Mouse (Mus musculus) monocyte, adult 5-6 weeks (primary cell): ENCODE data around the gene Tmem52b. TPM values are rescaled to one million over a fixed set of nuclear protein-coding genes. Genes with fewer than 3 reads are reported as not detected.
A peak's percentile ranks its signal among the peaks of the same experiment; 100 is the strongest.

Experiments
- ATAC-seq: fragments of 153-309, 156-312 bp; replicated peaks from 2 replicates; pipeline ENCODE4 v1.8.0; 2017; ENCODE audit warnings: mild to moderate bottlenecking; ENCODE audit not compliant: low TSS enrichment, insufficient number of reproducible peaks, severe bottlenecking, poor library complexity, low FRiP score
- total RNA-seq: library from RNA; stranded (forward); fragments of 200-1000, 200-491, 200-594 nt; gene quantifications from 3 replicates; pipeline ENCODE4 v1.2.3, GENCODE M21; 2017

Gene Tmem52b
- total RNA-seq, 1 experiment from 2014 or later: not detected

DNA sequence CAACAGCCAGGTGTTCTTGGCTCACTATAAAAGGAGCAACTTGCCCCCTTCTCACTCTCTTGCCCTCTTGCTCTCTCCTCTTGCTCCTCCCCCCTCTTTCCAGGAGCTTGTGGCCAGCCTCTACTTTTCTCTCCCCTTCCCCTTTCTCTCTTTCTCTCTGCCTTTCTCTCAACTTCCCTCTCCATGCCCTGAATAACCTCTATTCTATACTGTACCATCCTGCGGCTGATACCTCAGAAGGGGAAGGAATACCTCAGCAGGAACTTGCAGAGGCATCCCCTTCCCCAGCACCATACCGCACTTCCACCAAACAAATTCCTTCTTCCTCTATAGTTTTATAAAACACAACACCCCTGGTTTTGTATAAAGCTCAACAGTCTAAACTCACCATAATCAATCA is 52.9 kb downstream of the Tmem52b start:
- 0 out of 2 replicates have a peak, but pooled peaks have one; percentile 17 for ATAC-seq

Other genes starting within 250 kb of the Tmem52b start
- gene Cd69, start 237.1 kb upstream of the Tmem52b start, total RNA-seq: 122 to 324 TPM (median 301 TPM) in 3 replicates
- gene 4922502D21Rik, start 180.8 kb upstream of the Tmem52b start, total RNA-seq: 0.76 to 0.85 TPM in 2 of 3 replicates, not detected in the other
- gene Clec12a, start 169.9 kb upstream of the Tmem52b start, total RNA-seq: 95.9 to 190 TPM (median 158 TPM) in 3 replicates
- gene Clec12b, start 126.7 kb upstream of the Tmem52b start, total RNA-seq: not detected in 3 replicates
- gene Clec1b, start 115.3 kb upstream of the Tmem52b start, total RNA-seq: 4.3 to 125 TPM (median 16.0 TPM) in 3 replicates
- gene Clec9a, start 103.7 kb upstream of the Tmem52b start, total RNA-seq: 2.2 to 5.2 TPM (median 3.1 TPM) in 3 replicates
- 1.1 to 2.3 TPM in 2 of 3 replicates, not detected in the other for gene Clec1a, start 60.6 kb upstream of the Tmem52b start, total RNA-seq
- 8.4 to 15.7 TPM (median 11.1 TPM) in 3 replicates for gene Olr1, start 5.4 kb upstream of the Tmem52b start, total RNA-seq
- 27.9 to 39.7 TPM (median 35.0 TPM) in 3 replicates for gene Gabarapl1, start 20.6 kb downstream of the Tmem52b start, total RNA-seq
- 390 to 1,008 TPM (median 400 TPM) in 3 replicates for gene Klre1, start 65.3 kb downstream of the Tmem52b start, total RNA-seq
- 278 to 891 TPM (median 296 TPM) in 3 replicates for gene Klrd1, start 79.2 kb downstream of the Tmem52b start, total RNA-seq
- 316 to 1,130 TPM (median 336 TPM) in 3 replicates for gene Klrk1, start 111.3 kb downstream of the Tmem52b start, total RNA-seq
- gene Klrc3, start 130.8 kb downstream of the Tmem52b start, total RNA-seq: 10.2 to 77.0 TPM (median 14.9 TPM) in 3 replicates
- gene Klrc2, start 148.1 kb downstream of the Tmem52b start, total RNA-seq: 92.3 to 435 TPM (median 102 TPM) in 3 replicates
- 135 to 407 TPM (median 135 TPM) in 3 replicates for gene Klrc1, start 166.4 kb downstream of the Tmem52b start, total RNA-seq
- 2.2 to 10.4 TPM (median 6.7 TPM) in 3 replicates for gene Klri1, start 204.6 kb downstream of the Tmem52b start, total RNA-seq
- gene Klri2, start 227.9 kb downstream of the Tmem52b start, total RNA-seq: 97.7 to 348 TPM (median 123 TPM) in 3 replicates